Mouse (Mus musculus) gastrocnemius, postnatal 14 days (tissue): ENCODE measurements at regions not wholly inside any gene's neighbourhood (a gene's known extent, or its start where the extent isn't known, plus 50 kb on each side); places are given as distances from the start of the nearest gene placed in this dataset.

Experiments used
- DNase-seq: peaks from one replicate; pipeline ENCODE4 v3.0.0; 2021; ENCODE audit warnings: mixed read lengths
- intact Hi-C: fragments of 180-260 bp; cut with DNase I; formaldehyde crosslinking; loops from one replicate; pipeline ENCODE4 v1.15.1; 2025; ENCODE audit warnings: low total_unique reads

- intact Hi-C loops: no loop called here
- DNase-seq: no peak
Observed at GRCm38 (mm10) chr7:113056421-113056820, 102.7 kb downstream of the Rassf10 start.

- DNase-seq: peak; percentile 57
- intact Hi-C loops: no loop called here
Observed at GRCm38 (mm10) chr7:113059211-113059966, 105.6 kb downstream of the Rassf10 start.

GRCm38 (mm10) chr7:113059967-113060284 lies 106.2 kb downstream of the Rassf10 start:
- no peak for DNase-seq

GRCm38 (mm10) chr7:113060991-113061390 lies 107.2 kb downstream of the Rassf10 start:
- no peak for DNase-seq
- intact Hi-C loops: no loop called here

More at GRCm38 (mm10) chr7:113059967-113060284, 106.2 kb downstream of the Rassf10 start:
- intact Hi-C loops: no loop called here

GRCm38 (mm10) chr7:113066536-113066935 lies 112.8 kb downstream of the Rassf10 start:
- DNase-seq: no peak
- intact Hi-C loops: no loop called here

GRCm38 (mm10) chr7:113068296-113068695 lies 114.5 kb downstream of the Rassf10 start:
- intact Hi-C loops: no loop called here

GRCm38 (mm10) chr7:113069336-113069924 lies 115.7 kb downstream of the Rassf10 start:
- intact Hi-C loops: no loop called here
- DNase-seq: no peak

More at GRCm38 (mm10) chr7:113068296-113068695, 114.5 kb downstream of the Rassf10 start:
- no peak for DNase-seq

GRCm38 (mm10) chr7:113071418-113071817 lies 117.7 kb downstream of the Rassf10 start:
- no peak for DNase-seq
- intact Hi-C loops: no loop called here

GRCm38 (mm10) chr7:113073781-113074180 lies 120.0 kb downstream of the Rassf10 start:
- intact Hi-C loops: no loop called here
- no peak for DNase-seq

GRCm38 (mm10) chr7:113075371-113075770 lies 121.6 kb downstream of the Rassf10 start:
- no peak for DNase-seq
- intact Hi-C loops: no loop called here

- intact Hi-C loops: no loop called here
- no peak for DNase-seq
Observed at GRCm38 (mm10) chr7:113076243-113076642, 122.5 kb downstream of the Rassf10 start.

GRCm38 (mm10) chr7:113081120-113081519 lies 126.1 kb upstream of the Arntl start:
- intact Hi-C loops: no loop called here
- no peak for DNase-seq

- intact Hi-C loops: no loop called here
- no peak for DNase-seq
Observed at GRCm38 (mm10) chr7:113084930-113085625, 122.2 kb upstream of the Arntl start.

GRCm38 (mm10) chr7:113086158-113086557 lies 121.1 kb upstream of the Arntl start:
- DNase-seq: no peak

GRCm38 (mm10) chr7:113087646-113088045 lies 119.6 kb upstream of the Arntl start:
- DNase-seq: no peak
- intact Hi-C loops: no loop called here

More at GRCm38 (mm10) chr7:113086158-113086557, 121.1 kb upstream of the Arntl start:
- intact Hi-C loops: no loop called here

GRCm38 (mm10) chr7:113089044-113089443 lies 118.2 kb upstream of the Arntl start:
- intact Hi-C loops: no loop called here
- DNase-seq: no peak

- intact Hi-C loops: no loop called here
- no peak for DNase-seq
Observed at GRCm38 (mm10) chr7:113093931-113094330, 113.3 kb upstream of the Arntl start.

GRCm38 (mm10) chr7:113095092-113095491 lies 112.2 kb upstream of the Arntl start:
- DNase-seq: no peak
- intact Hi-C loops: no loop called here

- intact Hi-C loops: no loop called here
- no peak for DNase-seq
Observed at GRCm38 (mm10) chr7:113104265-113104664, 103.0 kb upstream of the Arntl start.

- DNase-seq: no peak
- intact Hi-C loops: no loop called here
Observed at GRCm38 (mm10) chr7:113105359-113105758, 101.9 kb upstream of the Arntl start.

- intact Hi-C loops: no loop called here
- DNase-seq: no peak
Observed at GRCm38 (mm10) chr7:113106731-113107130, 100.5 kb upstream of the Arntl start.
